Mouse (Mus musculus) small intestine, adult 2 months (tissue): ENCODE measurements around the gene Svopl.

Experiments
- CTCF ChIP-seq: fragments of 200-500 bp; IDR thresholded peaks from 2 replicates; pipeline ENCODE4 v1.5.1; 2012; ENCODE audit warnings: low read depth, mild to moderate bottlenecking, control low read depth, inconsistent platforms, low read length, moderate library complexity, mixed read lengths; ENCODE audit not compliant: insufficient replicate concordance, insufficient read length; ENCODE audit errors: extremely low read depth
- POLR2A ChIP-seq: fragments of 200-500 bp; IDR thresholded peaks from 2 replicates; pipeline ENCODE4 v1.6.1; 2012; ENCODE audit warnings: low read depth, mild to moderate bottlenecking, control low read depth, inconsistent platforms, low read length, moderate library complexity

DNA sequence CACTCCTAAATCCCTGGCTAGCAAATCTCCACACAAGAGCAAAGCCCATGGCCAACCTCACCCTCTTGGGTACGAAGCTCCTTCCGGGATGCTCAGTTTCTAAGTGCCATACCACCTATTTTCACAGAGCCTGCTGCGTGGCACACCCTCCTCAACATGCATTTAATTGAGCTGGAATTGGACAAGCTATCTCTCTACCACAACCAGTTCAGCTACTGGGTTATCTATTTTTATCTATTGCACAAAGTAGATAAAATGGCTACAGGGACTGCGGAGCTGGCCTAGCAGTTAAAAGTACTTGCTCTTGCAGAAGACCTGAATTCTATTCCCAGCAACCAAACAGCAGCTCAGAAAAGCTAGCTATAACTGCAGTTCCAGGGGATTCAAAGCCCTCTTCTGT, 24.5 kb upstream of the Svopl start:
- TF ChIP-seq CTCF = no peak
- TF ChIP-seq POLR2A = no peak
